Mouse (Mus musculus) thymus, adult 18-20 months (tissue): ENCODE measurements around the gene Zswim5.
A peak's percentile ranks its signal among the peaks of the same experiment; 100 is the strongest.

Source experiments
- DNase-seq, 2 experiments: peaks; one replicate each; pipeline ENCODE4 v3.0.0; 2022; ENCODE audit warnings: mixed read lengths in 2 of 2

Zswim5 gene

GRCm38 (mm10) chr4:116913318-116913717 lies 36.1 kb downstream of the Zswim5 start:
- no peak for DNase-seq

- DNase-seq = no peak
Measured at GRCm38 (mm10) chr4:116928006-116928651, 51.0 kb downstream of the Zswim5 start.

GRCm38 (mm10) chr4:116939585-116939984 lies 62.4 kb downstream of the Zswim5 start:
- DNase-seq = no peak

GRCm38 (mm10) chr4:116942695-116943094 lies 65.5 kb downstream of the Zswim5 start:
- no peak for DNase-seq

GRCm38 (mm10) chr4:116944055-116944454 lies 66.9 kb downstream of the Zswim5 start:
- no peak for DNase-seq

- DNase-seq = no peak
Measured at GRCm38 (mm10) chr4:116951642-116952041, 74.5 kb downstream of the Zswim5 start.

GRCm38 (mm10) chr4:116954951-116955350 lies 77.8 kb downstream of the Zswim5 start:
- no peak for DNase-seq

GRCm38 (mm10) chr4:116976503-116976902 lies 99.3 kb downstream of the Zswim5 start:
- no peak for DNase-seq

- DNase-seq = no peak
Measured at GRCm38 (mm10) chr4:116985681-116986080, 108.5 kb downstream of the Zswim5 start.

- peak; percentile 47 to 57 for DNase-seq
Measured at GRCm38 (mm10) chr4:116986400-116987121, 109.4 kb downstream of the Zswim5 start.

- no peak for DNase-seq
Measured at GRCm38 (mm10) chr4:116987122-116987456, 109.9 kb downstream of the Zswim5 start.

- no peak for DNase-seq
Measured at GRCm38 (mm10) chr4:116989731-116990130, 112.6 kb downstream of the Zswim5 start.

GRCm38 (mm10) chr4:116991366-116991765 lies 114.2 kb downstream of the Zswim5 start:
- DNase-seq = peak; percentile 42 to 47

- peak; percentile 92 to 94 for DNase-seq
Measured at GRCm38 (mm10) chr4:116993672-116994621, 116.8 kb downstream of the Zswim5 start, which contains the start of gene Urod. Urod (minus strand) TSS chr4:116994413.

- DNase-seq = peak in 1 of 2 experiments; percentile 41
Measured at GRCm38 (mm10) chr4:116995131-116995797, 118.1 kb downstream of the Zswim5 start, which contains the start of gene Hectd3. Hectd3 (plus strand) TSS chr4:116995317.

GRCm38 (mm10) chr4:116995798-116996135 lies 118.6 kb downstream of the Zswim5 start:
- peak in 1 of 2 experiments; percentile 25 for DNase-seq

GRCm38 (mm10) chr4:116999513-117000154 lies 122.5 kb downstream of the Zswim5 start:
- DNase-seq = no peak

GRCm38 (mm10) chr4:117001957-117002356 lies 124.8 kb downstream of the Zswim5 start:
- no peak for DNase-seq

GRCm38 (mm10) chr4:117002543-117003521 lies 125.7 kb downstream of the Zswim5 start:
- no peak for DNase-seq

- DNase-seq = no peak
Measured at GRCm38 (mm10) chr4:117004649-117005048, 127.5 kb downstream of the Zswim5 start.
